Mouse (Mus musculus) CD4-positive, CD25-positive, alpha-beta regulatory T cell, adult 2 months (primary cell): ENCODE data around the gene Dzip1.

Experiments
- DNase-seq: peaks from one replicate; pipeline ENCODE4 v3.0.0-alpha.2; 2012; ENCODE audit warnings: low read depth, low spot score

The Dzip1 gene

GRCm38 (mm10) chr14:118836145-118836544, 89.1 kb downstream of the Dzip1 start:
- DNase-seq, result no peak

- peak; percentile 84 for DNase-seq
These were observed 90.9 kb downstream of the Dzip1 start for GRCm38 (mm10) chr14:118834313-118834712.

GRCm38 (mm10) chr14:118833241-118833640, 92.0 kb downstream of the Dzip1 start:
- DNase-seq, result no peak

- DNase-seq, result no peak
These were observed 93.7 kb downstream of the Dzip1 start for GRCm38 (mm10) chr14:118831597-118831996.

- DNase-seq, result no peak
These were observed 95.7 kb downstream of the Dzip1 start for GRCm38 (mm10) chr14:118829331-118830095.

GRCm38 (mm10) chr14:118827283-118827904, 97.9 kb downstream of the Dzip1 start:
- DNase-seq, result peak; percentile 41

GRCm38 (mm10) chr14:118826346-118826745, 98.9 kb downstream of the Dzip1 start:
- no peak for DNase-seq
